Mouse (Mus musculus) forebrain, postnatal 0 days (tissue): ENCODE data around the gene Kbtbd13. TPM values are rescaled to one million over a fixed set of nuclear protein-coding genes. Genes with fewer than 3 reads are reported as not detected.

Source experiments
- ATAC-seq: fragments of 200-750 bp; cut with Nextera tagmentation; 2 replicates; pipeline ENCODE4 v1.8.0; 2017; ENCODE audit warnings: mild to moderate bottlenecking, moderate library complexity
- DNase-seq: peaks from one replicate; pipeline ENCODE4 v3.0.0-alpha.2; 2015
- H3K27ac ChIP-seq: fragments of 300-500 bp; sonication (generic); 2 replicates; pipeline ENCODE4 v1.5.1; 2014; ENCODE audit warnings: low read depth, mild to moderate bottlenecking, antibody characterized with exemption, low read length, moderate library complexity, mixed read lengths
- H3K27me3 ChIP-seq: fragments of 300-500 bp; sonication (generic); 2 replicates; pipeline ENCODE4 v1.6.1; 2014; ENCODE audit warnings: mild to moderate bottlenecking, low read length, mixed read lengths; ENCODE audit not compliant: insufficient read depth
- H3K36me3 ChIP-seq: fragments of 300-500 bp; sonication (generic); 2 replicates; pipeline ENCODE4 v1.6.1; 2014; ENCODE audit warnings: mild to moderate bottlenecking, moderate library complexity; ENCODE audit not compliant: insufficient read depth
- H3K4me1 ChIP-seq: fragments of 300-500 bp; sonication (generic); 2 replicates; pipeline ENCODE4 v1.6.1; 2014; ENCODE audit warnings: antibody characterized with exemption; ENCODE audit not compliant: insufficient read depth
- H3K4me2 ChIP-seq: fragments of 300-500 bp; sonication (generic); 2 replicates; pipeline ENCODE4 v1.6.1; 2014; ENCODE audit warnings: low read depth, mild to moderate bottlenecking, moderate library complexity
- H3K4me3 ChIP-seq: fragments of 300-500 bp; sonication (generic); 2 replicates; pipeline ENCODE4 v1.5.1; 2014; ENCODE audit warnings: low read depth, low read length, mixed read lengths
- H3K9ac ChIP-seq: fragments of 300-500 bp; sonication (generic); 2 replicates; pipeline ENCODE4 v1.6.1; 2014; ENCODE audit warnings: mild to moderate bottlenecking
- H3K9me3 ChIP-seq: fragments of 300-500 bp; sonication (generic); 2 replicates; pipeline ENCODE4 v1.6.1; 2016; ENCODE audit warnings: low read length
- CTCF ChIP-seq: sonication (generic); IDR thresholded peaks from 2 replicates; pipeline ENCODE4 v1.5.1; 2016; ENCODE audit warnings: antibody characterized with exemption, control low read depth, low read depth
- WGBS: fragments of 180-500 bp; shearing (Covaris S2); extraction: QIAGEN DNeasy Blood & Tissue Kit; methylation state at CpG from one replicate; pipeline ENCODE4 v1.1.7; 2014; 5-methylcytosine and 5-hydroxymethylcytosine counted together
- polyA plus RNA-seq: library from polyadenylated mRNA; unstranded; fragments of >200 nt; fragmentation: Nextera tagmentation; extraction: Ambion mirVana; gene quantifications from 2 replicates; pipeline ENCODE4 v1.2.1, GENCODE M21; 2015
- total RNA-seq: library from RNA; depleted of rRNA; stranded (reverse); fragments of >200 nt; gene quantifications from 2 replicates; pipeline ENCODE4 v1.2.3, GENCODE M21; 2014; rRNA removed

Kbtbd13 gene
- total and polyA plus RNA-seq, 2 experiments from 2014 or later = 0.68 to 1.7 TPM

GRCm38 (mm10) chr9:65340414-65340813, 51.0 kb downstream of the Kbtbd13 start:
- DNase-seq (no peak), ATAC-seq (no peak)
- H3K9ac ChIP-seq = no peak overlapping the region
- H3K9me3 ChIP-seq = no peaks in the 10 kb centered on the region
- 88% methylated on average over 2 of the region's 2 CpGs for WGBS
- H3K4me1 ChIP-seq = no peaks in the 10 kb centered on the region; the same call in 1 of the 2 replicates
- H3K27me3 ChIP-seq = no peaks in the 10 kb centered on the region
- no peak for TF ChIP-seq CTCF
- H3K27ac ChIP-seq = no peak overlapping the region
- no peaks in the 10 kb centered on the region for H3K36me3 ChIP-seq
- no peak overlapping the region for H3K4me2 ChIP-seq
- H3K4me3 ChIP-seq = no peak overlapping the region

GRCm38 (mm10) chr9:65339146-65339545, 52.3 kb downstream of the Kbtbd13 start:
- WGBS = 82% methylated on average over 4 of the region's 4 CpGs
- no peak overlapping the region for H3K27ac ChIP-seq
- no peaks in the 10 kb centered on the region for H3K27me3 ChIP-seq
- H3K4me3 ChIP-seq = no peak overlapping the region
- H3K36me3 ChIP-seq = no peaks in the 10 kb centered on the region
- ATAC-seq = no peak
- no peak overlapping the region for H3K9ac ChIP-seq
- H3K4me1 ChIP-seq = no peaks in the 10 kb centered on the region
- TF ChIP-seq CTCF = no peak
- no peaks in the 10 kb centered on the region for H3K9me3 ChIP-seq
- no peak for DNase-seq
- H3K4me2 ChIP-seq = no peak overlapping the region

Other genes starting within 250 kb of the Kbtbd13 start
- 6.1 and 6.3 TPM in 2 replicates for gene Parp16, start 196.3 kb downstream of the Kbtbd13 start, total RNA-seq
- gene Parp16, start 196.3 kb downstream of the Kbtbd13 start, polyA plus RNA-seq = 4.2 and 6.7 TPM in 2 replicates
- gene Cilp, start 126.5 kb downstream of the Kbtbd13 start, total RNA-seq = 0.14 and 0.46 TPM in 2 replicates
- gene Cilp, start 126.5 kb downstream of the Kbtbd13 start, polyA plus RNA-seq = 0.09 and 0.16 TPM in 2 replicates
- gene Clpx, start 97.4 kb downstream of the Kbtbd13 start, total RNA-seq = 34.9 and 39.0 TPM in 2 replicates
- gene Clpx, start 97.4 kb downstream of the Kbtbd13 start, polyA plus RNA-seq = 34.4 and 38.7 TPM in 2 replicates
- gene Pdcd7, start 45.5 kb downstream of the Kbtbd13 start, total RNA-seq = 21.8 and 22.0 TPM in 2 replicates
- 8.5 and 9.2 TPM in 2 replicates for gene Pdcd7, start 45.5 kb downstream of the Kbtbd13 start, polyA plus RNA-seq
- gene Ubap1l, start 30.6 kb downstream of the Kbtbd13 start, total RNA-seq = 3.5 and 7.4 TPM in 2 replicates
- 0.29 and 0.59 TPM in 2 replicates for gene Ubap1l, start 30.6 kb downstream of the Kbtbd13 start, polyA plus RNA-seq
- 7.5 and 8.2 TPM in 2 replicates for gene Rasl12, start 6.9 kb upstream of the Kbtbd13 start, total RNA-seq
- gene Rasl12, start 6.9 kb upstream of the Kbtbd13 start, polyA plus RNA-seq = 4.2 and 4.6 TPM in 2 replicates
- not detected in 2 replicates for gene Slc51b, start 31.3 kb upstream of the Kbtbd13 start, total RNA-seq
- not detected in 2 replicates for gene Slc51b, start 31.3 kb upstream of the Kbtbd13 start, polyA plus RNA-seq
- gene Mtfmt, start 44.1 kb upstream of the Kbtbd13 start, total RNA-seq = 18.1 and 19.3 TPM in 2 replicates
- 13.7 and 19.0 TPM in 2 replicates for gene Mtfmt, start 44.1 kb upstream of the Kbtbd13 start, polyA plus RNA-seq
- gene Spg21, start 69.3 kb upstream of the Kbtbd13 start, total RNA-seq = 62.0 and 92.1 TPM in 2 replicates
- gene Spg21, start 69.3 kb upstream of the Kbtbd13 start, polyA plus RNA-seq = 121 and 133 TPM in 2 replicates
- gene Ankdd1a, start 128.5 kb upstream of the Kbtbd13 start, total RNA-seq = 3.3 TPM in 2 replicates
- 0.25 and 0.50 TPM in 2 replicates for gene Ankdd1a, start 128.5 kb upstream of the Kbtbd13 start, polyA plus RNA-seq
- gene Plekho2, start 188.4 kb upstream of the Kbtbd13 start, total RNA-seq = 5.2 and 5.4 TPM in 2 replicates
- 3.1 and 4.0 TPM in 2 replicates for gene Plekho2, start 188.4 kb upstream of the Kbtbd13 start, polyA plus RNA-seq
- 1.5 and 3.7 TPM in 2 replicates for gene Pif1, start 195.5 kb upstream of the Kbtbd13 start, total RNA-seq
- gene Pif1, start 195.5 kb upstream of the Kbtbd13 start, polyA plus RNA-seq = 0.75 and 1.0 TPM in 2 replicates
- 1.6 and 2.4 TPM in 2 replicates for gene Rbpms2, start 238.0 kb upstream of the Kbtbd13 start, total RNA-seq
- gene Rbpms2, start 238.0 kb upstream of the Kbtbd13 start, polyA plus RNA-seq = 2.8 and 3.3 TPM in 2 replicates